Mouse (Mus musculus): ENCODE data around the gene Rxfp4. TPM values are rescaled to one million over a fixed set of nuclear protein-coding genes. Genes with fewer than 3 reads are reported as not detected.

Rxfp4 gene
- polyA plus RNA-seq, 1 experiment from 2014 or later = 0.18 TPM

GRCm38 (mm10) chr3:88648452-88649168 lies 4.3 kb downstream of the Rxfp4 start:
- WGBS = 85% methylated on average over 12 of the region's 12 CpGs
- Histone ChIP-seq H3K36me3 (ENCODE audit: control insufficient read depth, insufficient read depth, low read length) (peaks cover 59% of the 10 kb centered on the region), H3K4me2 (ENCODE audit: low read depth, low read length) (no peak overlapping the region), H3K27me3 (replicated peaks; ENCODE audit: control insufficient read depth, insufficient read depth, low read length) (no peaks in the 10 kb centered on the region), H3K27ac (replicated peaks; ENCODE audit: low read depth, low read length) (no peak overlapping the region), H3K4me3 (ENCODE audit: low read depth, low read length) (no peak overlapping the region), H3K9ac (ENCODE audit: low read depth, low read length) (no peak overlapping the region), H3K9me3 (ENCODE audit: control insufficient read depth, low read length) (no peaks in the 10 kb centered on the region), H3K4me1 (ENCODE audit: control insufficient read depth, insufficient read depth, low read length) (no peaks in the 10 kb centered on the region)
- DNase-seq (ENCODE audit: low spot score) (no peak), ATAC-seq (ENCODE audit: low read depth) (no peak)

GRCm38 (mm10) chr3:88647779-88648413 lies 5.0 kb downstream of the Rxfp4 start:
- Histone ChIP-seq H3K4me3 (ENCODE audit: low read depth, low read length) (no peak overlapping the region), H3K9me3 (ENCODE audit: control insufficient read depth, low read length) (no peaks in the 10 kb centered on the region), H3K36me3 (ENCODE audit: control insufficient read depth, insufficient read depth, low read length) (peaks cover 66% of the 10 kb centered on the region), H3K27me3 (replicated peaks; ENCODE audit: control insufficient read depth, insufficient read depth, low read length) (no peaks in the 10 kb centered on the region), H3K4me1 (ENCODE audit: control insufficient read depth, insufficient read depth, low read length) (no peaks in the 10 kb centered on the region), H3K4me2 (ENCODE audit: low read depth, low read length) (no peak overlapping the region), H3K9ac (ENCODE audit: low read depth, low read length) (no peak overlapping the region), H3K27ac (replicated peaks; ENCODE audit: low read depth, low read length) (no peak overlapping the region)
- no peak for ATAC-seq (ENCODE audit: low read depth)
- no peak for DNase-seq (ENCODE audit: low spot score)
- WGBS = 90% methylated on average over 14 of the region's 14 CpGs

GRCm38 (mm10) chr3:88647076-88647475 lies 5.9 kb downstream of the Rxfp4 start:
- ATAC-seq (ENCODE audit: low read depth) (no peak), DNase-seq (ENCODE audit: low spot score) (no peak)
- Histone ChIP-seq H3K9me3 (ENCODE audit: control insufficient read depth, low read length) (no peaks in the 10 kb centered on the region), H3K4me1 (ENCODE audit: control insufficient read depth, insufficient read depth, low read length) (no peaks in the 10 kb centered on the region), H3K36me3 (ENCODE audit: control insufficient read depth, insufficient read depth, low read length) (peaks cover 74% of the 10 kb centered on the region), H3K27ac (replicated peaks; ENCODE audit: low read depth, low read length) (no peak overlapping the region), H3K27me3 (replicated peaks; ENCODE audit: control insufficient read depth, insufficient read depth, low read length) (no peaks in the 10 kb centered on the region), H3K4me3 (ENCODE audit: low read depth, low read length) (no peak overlapping the region), H3K9ac (ENCODE audit: low read depth, low read length) (no peak overlapping the region), H3K4me2 (ENCODE audit: low read depth, low read length) (no peak overlapping the region)
- 77% methylated on average over 3 of the region's 3 CpGs for WGBS

GRCm38 (mm10) chr3:88646426-88646995 lies 6.4 kb downstream of the Rxfp4 start:
- Histone ChIP-seq H3K9ac (ENCODE audit: low read depth, low read length) (no peak overlapping the region), H3K9me3 (ENCODE audit: control insufficient read depth, low read length) (no peaks in the 10 kb centered on the region), H3K4me2 (ENCODE audit: low read depth, low read length) (no peak overlapping the region), H3K4me3 (ENCODE audit: low read depth, low read length) (no peak overlapping the region), H3K4me1 (ENCODE audit: control insufficient read depth, insufficient read depth, low read length) (no peaks in the 10 kb centered on the region), H3K27ac (replicated peaks; ENCODE audit: low read depth, low read length) (no peak overlapping the region), H3K36me3 (ENCODE audit: control insufficient read depth, insufficient read depth, low read length) (peaks cover 80% of the 10 kb centered on the region), H3K27me3 (replicated peaks; ENCODE audit: control insufficient read depth, insufficient read depth, low read length) (no peaks in the 10 kb centered on the region)
- no peak for ATAC-seq (ENCODE audit: low read depth)
- 74% methylated on average over 6 of the region's 6 CpGs for WGBS
- DNase-seq (ENCODE audit: low spot score) = no peak

GRCm38 (mm10) chr3:88645937-88646336 lies 7.0 kb downstream of the Rxfp4 start:
- ATAC-seq (ENCODE audit: low read depth) (no peak), DNase-seq (ENCODE audit: low spot score) (no peak)
- Histone ChIP-seq H3K36me3 (ENCODE audit: control insufficient read depth, insufficient read depth, low read length) (peaks cover 85% of the 10 kb centered on the region), H3K4me1 (ENCODE audit: control insufficient read depth, insufficient read depth, low read length) (no peaks in the 10 kb centered on the region), H3K4me2 (ENCODE audit: low read depth, low read length) (no peak overlapping the region), H3K4me3 (ENCODE audit: low read depth, low read length) (no peak overlapping the region), H3K9ac (ENCODE audit: low read depth, low read length) (no peak overlapping the region), H3K9me3 (ENCODE audit: control insufficient read depth, low read length) (no peaks in the 10 kb centered on the region), H3K27ac (replicated peaks; ENCODE audit: low read depth, low read length) (no peak overlapping the region), H3K27me3 (replicated peaks; ENCODE audit: control insufficient read depth, insufficient read depth, low read length) (no peaks in the 10 kb centered on the region)
- WGBS = 90% methylated on average over 12 of the region's 12 CpGs

GRCm38 (mm10) chr3:88643078-88643477 lies 9.9 kb downstream of the Rxfp4 start:
- peaks cover 98% of the 10 kb centered on the region for H3K36me3 ChIP-seq (ENCODE audit: control insufficient read depth, insufficient read depth, low read length)

GRCm38 (mm10) chr3:88640676-88641075 lies 12.3 kb downstream of the Rxfp4 start:
- Histone ChIP-seq H3K4me2 (ENCODE audit: low read depth, low read length) (no peak overlapping the region), H3K4me1 (ENCODE audit: control insufficient read depth, insufficient read depth, low read length) (no peaks in the 10 kb centered on the region), H3K27ac (replicated peaks; ENCODE audit: low read depth, low read length) (no peak overlapping the region), H3K27me3 (replicated peaks; ENCODE audit: control insufficient read depth, insufficient read depth, low read length) (no peaks in the 10 kb centered on the region), H3K9me3 (ENCODE audit: control insufficient read depth, low read length) (0 out of 2 replicates have a peak, but pooled peaks cover 3% of the 10 kb centered on the region), H3K36me3 (ENCODE audit: control insufficient read depth, insufficient read depth, low read length) (peaks cover 97% of the 10 kb centered on the region), H3K4me3 (ENCODE audit: low read depth, low read length) (no peak overlapping the region), H3K9ac (ENCODE audit: low read depth, low read length) (no peak overlapping the region)
- 71% methylated on average over 1 of the region's 1 CpGs for WGBS
- DNase-seq (ENCODE audit: low spot score) = peak; percentile 68
- no peak for ATAC-seq (ENCODE audit: low read depth)

More at GRCm38 (mm10) chr3:88643078-88643477, 9.9 kb downstream of the Rxfp4 start:
- Histone ChIP-seq H3K9ac (ENCODE audit: low read depth, low read length) (no peak overlapping the region), H3K4me3 (ENCODE audit: low read depth, low read length) (no peak overlapping the region), H3K4me2 (ENCODE audit: low read depth, low read length) (no peak overlapping the region), H3K27me3 (replicated peaks; ENCODE audit: control insufficient read depth, insufficient read depth, low read length) (no peaks in the 10 kb centered on the region), H3K4me1 (ENCODE audit: control insufficient read depth, insufficient read depth, low read length) (no peaks in the 10 kb centered on the region), H3K27ac (replicated peaks; ENCODE audit: low read depth, low read length) (no peak overlapping the region), H3K9me3 (ENCODE audit: control insufficient read depth, low read length) (no peaks in the 10 kb centered on the region)
- ATAC-seq (ENCODE audit: low read depth) (no peak), DNase-seq (ENCODE audit: low spot score) (no peak)
- 83% methylated on average over 5 of the region's 5 CpGs for WGBS

- no peaks in the 10 kb centered on the region for H3K4me1 ChIP-seq (ENCODE audit: control insufficient read depth, insufficient read depth, low read length)
- 0 out of 2 replicates have a peak, but pooled peaks cover 3% of the 10 kb centered on the region for H3K9me3 ChIP-seq (ENCODE audit: control insufficient read depth, low read length)
- no peak for DNase-seq (ENCODE audit: low spot score)
- H3K9ac ChIP-seq (ENCODE audit: low read depth, low read length) = no peak overlapping the region
- H3K4me3 ChIP-seq (ENCODE audit: low read depth, low read length) = no peak overlapping the region
- WGBS = 90% methylated on average over 12 of the region's 12 CpGs
- no peaks in the 10 kb centered on the region for H3K27me3 ChIP-seq (replicated peaks; ENCODE audit: control insufficient read depth, insufficient read depth, low read length)
- no peak overlapping the region for H3K4me2 ChIP-seq (ENCODE audit: low read depth, low read length)
- no peak for ATAC-seq (ENCODE audit: low read depth)
- peaks cover 97% of the 10 kb centered on the region for H3K36me3 ChIP-seq (ENCODE audit: control insufficient read depth, insufficient read depth, low read length)
- H3K27ac ChIP-seq (replicated peaks; ENCODE audit: low read depth, low read length) = no peak overlapping the region
Observed at GRCm38 (mm10) chr3:88639239-88639638, 13.7 kb downstream of the Rxfp4 start.

Measured in embryonic facial prominence, embryonic 14.5 days (tissue).